ENCODE assay signal across 9 mouse cellular contexts in the genomic region with DNA sequence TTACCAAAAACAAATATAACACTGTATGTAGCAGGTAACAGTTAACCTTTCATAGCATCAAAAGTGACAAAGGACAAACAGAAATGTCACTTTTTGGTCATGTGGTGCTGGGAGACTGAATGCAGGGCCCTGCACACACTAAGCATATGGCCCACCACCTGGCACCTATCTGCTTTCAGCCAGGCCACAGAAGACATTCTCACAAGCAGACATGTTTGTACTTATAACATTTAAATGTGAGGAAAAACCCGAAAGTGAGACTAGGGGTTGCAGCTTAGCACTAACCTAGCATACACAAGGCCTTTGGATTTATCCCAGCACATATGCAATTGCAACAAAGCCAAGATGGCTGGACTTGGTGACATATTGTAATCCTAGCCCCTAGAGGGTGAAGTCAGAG. TPM values are rescaled to one million over a fixed set of nuclear protein-coding genes. Genes with fewer than 3 reads are reported as not detected.
A peak's percentile ranks its signal among the peaks of the same experiment; 100 is the strongest.
DNase-seq lines count a peak whose midpoint lies in the region; ATAC-seq and TF ChIP-seq lines count a peak whose summit lies in the region.
"Had no signal": no experiment of that assay in that cellular context is flagged by ENCODE, and none has a peak within 500 bp of the region (broad histone marks: within the 10 kb centered on the region; RNA-seq: fewer than 3 reads in every experiment).

No protein-coding gene starts in this region.

- H3K4me3 ChIP-seq in kidney, embryonic 14.5 days (ENCODE audit: low read length), result 0 out of 2 replicates have a peak overlapping the region, but pooled peaks have one; percentile 7
- no peak overlapping the region for H3K4me3 ChIP-seq in kidney, adult 2 months (ENCODE audit: insufficient read depth, low read depth, low read length)
- no peak overlapping the region for H3K4me3 ChIP-seq in limb, embryonic 13.5 days

- no peaks in the 10 kb centered on the region for H3K9me3 ChIP-seq in kidney, embryonic 14.5 days (ENCODE audit: control insufficient read depth, low read length)
- no peaks in the 10 kb centered on the region for H3K9me3 ChIP-seq in limb, embryonic 13.5 days

- no peak for DNase-seq in kidney, adult 2 months
- peak; percentile 24 for DNase-seq in MN1 (ENCODE audit: low spot score)
- peak; percentile 32 to 61 for DNase-seq in cerebellum, postnatal 14 days
- no peak for DNase-seq in thymus, postnatal 4 days
- no peak for DNase-seq in Muller cell, postnatal 12 days (ENCODE audit: inconsistent ontology term)
- DNase-seq in ovary, postnatal 14 days (ENCODE audit: low spot score), result no peak
- DNase-seq: layer of hippocampus, postnatal 36 days had no signal

- TF ChIP-seq CTCF in kidney, adult 2 months (conservative IDR thresholded peaks at IDR 0.05; ENCODE audit: insufficient read depth, insufficient read length, low read depth, low read length), result no peak

- TF ChIP-seq POLR2A in kidney, adult 2 months (IDR thresholded peaks at IDR 0.05; ENCODE audit: low read depth, low read length), result no peak

- 78% methylated on average over 1 of the region's 1 CpGs for WGBS in kidney, embryonic 14.5 days
- 78% methylated on average over 1 of the region's 1 CpGs for WGBS in kidney, adult 2 months
- WGBS in limb, embryonic 13.5 days, result 68% methylated on average over 1 of the region's 1 CpGs

- no peak for ATAC-seq in kidney, embryonic 14.5 days (ENCODE audit: low FRiP score, low TSS enrichment)
- ATAC-seq in limb, embryonic 13.5 days (ENCODE audit: low FRiP score, low read depth), result no peak

- peaks cover 32% of the 10 kb centered on the region for H3K36me3 ChIP-seq in kidney, embryonic 14.5 days (ENCODE audit: control insufficient read depth, insufficient read depth, low read length)
- H3K36me3 ChIP-seq in kidney, adult 2 months (ENCODE audit: control insufficient read depth, insufficient read depth, low read length), result peaks cover 5% of the 10 kb centered on the region; the same call in 1 of the 2 replicates
- peaks cover 35% of the 10 kb centered on the region for H3K36me3 ChIP-seq in limb, embryonic 13.5 days

- H3K27ac ChIP-seq in kidney, embryonic 14.5 days (ENCODE audit: low read depth, low read length), result no peak overlapping the region
- H3K27ac ChIP-seq in kidney, adult 2 months (ENCODE audit: insufficient read depth, low read depth, low read length), result no peak overlapping the region
- no peak overlapping the region for H3K27ac ChIP-seq in limb, embryonic 13.5 days

- H3K9ac ChIP-seq in kidney, embryonic 14.5 days (ENCODE audit: low read depth, low read length), result no peak overlapping the region
- H3K9ac ChIP-seq in limb, embryonic 13.5 days, result peak overlapping the region; percentile 31; the same call in 1 of the 2 replicates

- no peaks in the 10 kb centered on the region for H3K27me3 ChIP-seq in kidney, embryonic 14.5 days (ENCODE audit: control insufficient read depth, insufficient read depth, low read length)
- no peaks in the 10 kb centered on the region for H3K27me3 ChIP-seq in kidney, adult 2 months (replicated peaks; ENCODE audit: control insufficient read depth, insufficient read depth, low read length)
- no peaks in the 10 kb centered on the region for H3K27me3 ChIP-seq in limb, embryonic 13.5 days

- H3K4me1 ChIP-seq in kidney, embryonic 14.5 days (ENCODE audit: control insufficient read depth, insufficient read depth, low read length), result peaks cover 9% of the 10 kb centered on the region; the same call in 1 of the 2 replicates
- 0 out of 2 replicates have a peak, but pooled peaks cover 3% of the 10 kb centered on the region for H3K4me1 ChIP-seq in kidney, adult 2 months (ENCODE audit: control insufficient read depth, insufficient read depth, low read length)
- H3K4me1 ChIP-seq in limb, embryonic 13.5 days, result peaks cover 10% of the 10 kb centered on the region

- no peak overlapping the region for H3K4me2 ChIP-seq in kidney, embryonic 14.5 days (replicated peaks; ENCODE audit: low read depth, low read length)
- peak overlapping the region; percentile 72 for H3K4me2 ChIP-seq in limb, embryonic 13.5 days (replicated peaks)

RNA-seq across cellular contexts. Expression of gene Rfwd3, which starts 2.0 kb away (rescaled TPM):
- 36.7 and 75.0 TPM in 2 replicates for polyA plus RNA-seq in kidney, embryonic 14.5 days (2014; fragmentation: Nextera tagmentation; extraction: Ambion mirVana)
- 11.3 and 11.6 TPM in 2 replicates for polyA plus RNA-seq in kidney, adult 2 months (2012; rRNA removed)
- polyA plus RNA-seq in limb, embryonic 13.5 days (2015; fragmentation: Nextera tagmentation; extraction: Ambion mirVana), result 49.2 and 56.9 TPM in 2 replicates

RNA-seq across cellular contexts. Expression of gene Glg1, which starts 39.0 kb away (rescaled TPM):
- 60.1 and 95.8 TPM in 2 replicates for polyA plus RNA-seq in kidney, embryonic 14.5 days (2014; fragmentation: Nextera tagmentation; extraction: Ambion mirVana)
- 40.8 and 44.5 TPM in 2 replicates for polyA plus RNA-seq in kidney, adult 2 months (2012; rRNA removed)
- 81.7 and 83.1 TPM in 2 replicates for polyA plus RNA-seq in limb, embryonic 13.5 days (2015; fragmentation: Nextera tagmentation; extraction: Ambion mirVana)

RNA-seq across cellular contexts. Expression of gene Mlkl, which starts 40.0 kb away (rescaled TPM):
- polyA plus RNA-seq in kidney, embryonic 14.5 days (2014; fragmentation: Nextera tagmentation; extraction: Ambion mirVana), result 0.76 and 1.7 TPM in 2 replicates
- polyA plus RNA-seq in kidney, adult 2 months (2012; rRNA removed), result 0.73 and 1.5 TPM in 2 replicates
- polyA plus RNA-seq in limb, embryonic 13.5 days (2015; fragmentation: Nextera tagmentation; extraction: Ambion mirVana), result 0.42 and 0.47 TPM in 2 replicates

Comparison
In these comparisons a context has a peak if more than half of its experiments do, and no peak if none do; other contexts are left out.
1. DNase-seq: peak in MN1 (single experiment) and cerebellum, postnatal 14 days (2 of 2); none in kidney, adult 2 months (single experiment), thymus, postnatal 4 days (single experiment), Muller cell, postnatal 12 days (single experiment) and ovary, postnatal 14 days (single experiment).